Mouse (Mus musculus) lung, embryonic 16.5 days (tissue): Measurements from ENCODE around the gene Ttc7. TPM values are rescaled to one million over a fixed set of nuclear protein-coding genes. Genes with fewer than 3 reads are reported as not detected.
A peak's percentile ranks its signal among the peaks of the same experiment; 100 is the strongest.

Experiments
- ATAC-seq: fragments of 200-750 bp; cut with Nextera tagmentation; 2 replicates; pipeline ENCODE4 v1.8.0; 2017; ENCODE audit warnings: low read depth, mild to moderate bottlenecking, moderate library complexity
- H3K27ac ChIP-seq: fragments of 300-500 bp; sonication (generic); 2 replicates; pipeline ENCODE4 v1.5.1; 2014; ENCODE audit warnings: mild to moderate bottlenecking, control low read depth, low read length
- H3K27me3 ChIP-seq: fragments of 300-500 bp; sonication (generic); 2 replicates; pipeline ENCODE4 v1.6.1; 2014; ENCODE audit warnings: low read depth, low read length, mixed read lengths; ENCODE audit not compliant: control insufficient read depth, insufficient read depth
- H3K36me3 ChIP-seq: fragments of 300-500 bp; sonication (generic); 2 replicates; pipeline ENCODE4 v1.6.1; 2014; ENCODE audit warnings: low read length; ENCODE audit not compliant: control insufficient read depth, insufficient read depth
- H3K4me1 ChIP-seq: fragments of 300-500 bp; sonication (generic); replicated peaks from 2 replicates; pipeline ENCODE4 v1.6.1; 2014; ENCODE audit warnings: low read length, mixed read lengths; ENCODE audit not compliant: control insufficient read depth, insufficient read depth
- H3K4me2 ChIP-seq: fragments of 300-500 bp; sonication (generic); 2 replicates; pipeline ENCODE4 v1.6.1; 2014; ENCODE audit warnings: low read depth, low read length, control low read depth
- H3K4me3 ChIP-seq: fragments of 300-500 bp; sonication (generic); 2 replicates; pipeline ENCODE4 v1.5.1; 2014; ENCODE audit warnings: mild to moderate bottlenecking, low read length, control low read depth
- H3K9ac ChIP-seq: fragments of 300-500 bp; sonication (generic); 2 replicates; pipeline ENCODE4 v1.6.1; 2014; ENCODE audit warnings: low read length, control low read depth
- H3K9me3 ChIP-seq: fragments of 300-500 bp; sonication (generic); 2 replicates; pipeline ENCODE4 v1.6.1; 2016; ENCODE audit warnings: low read length; ENCODE audit not compliant: control insufficient read depth
- WGBS: fragments of 180-500 bp; shearing (Covaris S2); extraction: QIAGEN DNeasy Blood & Tissue Kit; methylation state at CpG from one replicate; pipeline ENCODE4 v1.1.7; 2014; 5-methylcytosine and 5-hydroxymethylcytosine counted together
- polyA plus RNA-seq: library from polyadenylated mRNA; unstranded; fragments of >200 nt; fragmentation: Nextera tagmentation; extraction: Ambion mirVana; gene quantifications from 2 replicates; pipeline ENCODE4 v1.2.1, GENCODE M21; 2015

Ttc7 gene
- polyA plus RNA-seq, 1 experiment from 2014 or later, result 6.4 TPM

GRCm38 (mm10) chr17:87337683-87338082, 55.0 kb downstream of the Ttc7 start:
- Histone ChIP-seq H3K4me3 (no peak overlapping the region), H3K36me3 (no peaks in the 10 kb centered on the region), H3K9me3 (no peaks in the 10 kb centered on the region), H3K4me1 (no peaks in the 10 kb centered on the region), H3K9ac (no peak overlapping the region), H3K27me3 (no peaks in the 10 kb centered on the region), H3K27ac (no peak overlapping the region), H3K4me2 (no peak overlapping the region)
- no peak for ATAC-seq
- 80% methylated on average over 7 of the region's 7 CpGs for WGBS

- Histone ChIP-seq H3K4me3 (no peak overlapping the region), H3K4me1 (no peaks in the 10 kb centered on the region), H3K4me2 (no peak overlapping the region), H3K27ac (no peak overlapping the region), H3K27me3 (no peaks in the 10 kb centered on the region), H3K36me3 (no peaks in the 10 kb centered on the region), H3K9me3 (no peaks in the 10 kb centered on the region), H3K9ac (no peak overlapping the region)
- WGBS, result 87% methylated on average over 1 of the region's 1 CpGs
- ATAC-seq, result no peak
These were observed 56.4 kb downstream of the Ttc7 start for GRCm38 (mm10) chr17:87339122-87339521.

- Histone ChIP-seq H3K9me3 (no peaks in the 10 kb centered on the region), H3K27ac (no peak overlapping the region), H3K4me2 (no peak overlapping the region), H3K4me1 (no peaks in the 10 kb centered on the region), H3K36me3 (no peaks in the 10 kb centered on the region), H3K9ac (no peak overlapping the region), H3K27me3 (no peaks in the 10 kb centered on the region), H3K4me3 (no peak overlapping the region)
- no peak for ATAC-seq
- 67% methylated on average over 8 of the region's 8 CpGs for WGBS
These were observed 60.5 kb downstream of the Ttc7 start for GRCm38 (mm10) chr17:87343060-87343703.

GRCm38 (mm10) chr17:87344441-87345251, 62.0 kb downstream of the Ttc7 start:
- Histone ChIP-seq H3K36me3 (no peaks in the 10 kb centered on the region), H3K4me1 (no peaks in the 10 kb centered on the region), H3K9ac (no peak overlapping the region), H3K9me3 (no peaks in the 10 kb centered on the region), H3K4me2 (no peak overlapping the region), H3K27ac (no peak overlapping the region), H3K27me3 (no peaks in the 10 kb centered on the region), H3K4me3 (no peak overlapping the region)
- 70% methylated on average over 18 of the region's 18 CpGs for WGBS
- no peak for ATAC-seq

- no peak for ATAC-seq
- no peak overlapping the region for H3K4me2 ChIP-seq
- H3K9me3 ChIP-seq, result no peaks in the 10 kb centered on the region
- WGBS, result 44% methylated on average over 4 of the region's 4 CpGs
- no peaks in the 10 kb centered on the region for H3K27me3 ChIP-seq
- H3K27ac ChIP-seq, result no peak overlapping the region
- no peaks in the 10 kb centered on the region for H3K4me1 ChIP-seq
- no peaks in the 10 kb centered on the region for H3K36me3 ChIP-seq
- no peak overlapping the region for H3K9ac ChIP-seq
- no peak overlapping the region for H3K4me3 ChIP-seq
These were observed 62.5 kb downstream of the Ttc7 start for GRCm38 (mm10) chr17:87345252-87345593.

- Histone ChIP-seq H3K4me1 (peaks cover 19% of the 10 kb centered on the region), H3K36me3 (no peaks in the 10 kb centered on the region), H3K4me3 (no peak overlapping the region), H3K27me3 (no peaks in the 10 kb centered on the region), H3K4me2 (no peak overlapping the region), H3K9me3 (no peaks in the 10 kb centered on the region), H3K27ac (no peak overlapping the region), H3K9ac (no peak overlapping the region)
- 39% methylated on average over 9 of the region's 9 CpGs for WGBS
- ATAC-seq, result no peak
These were observed 65.7 kb downstream of the Ttc7 start for GRCm38 (mm10) chr17:87348353-87348752.

- H3K4me3 ChIP-seq, result no peak overlapping the region
- no peak for ATAC-seq
- no peaks in the 10 kb centered on the region for H3K27me3 ChIP-seq
- H3K9ac ChIP-seq, result no peak overlapping the region
- H3K4me2 ChIP-seq, result no peak overlapping the region
- H3K36me3 ChIP-seq, result no peaks in the 10 kb centered on the region
- H3K27ac ChIP-seq, result no peak overlapping the region
- H3K9me3 ChIP-seq, result no peaks in the 10 kb centered on the region
- 29% methylated on average over 9 of the region's 9 CpGs for WGBS
- peaks cover 19% of the 10 kb centered on the region for H3K4me1 ChIP-seq
These were observed 66.4 kb downstream of the Ttc7 start for GRCm38 (mm10) chr17:87349069-87349468.

GRCm38 (mm10) chr17:87349575-87349974, 66.9 kb downstream of the Ttc7 start:
- ATAC-seq, result no peak
- H3K4me3 ChIP-seq, result no peak overlapping the region
- H3K9ac ChIP-seq, result no peak overlapping the region
- H3K9me3 ChIP-seq, result no peaks in the 10 kb centered on the region
- no peaks in the 10 kb centered on the region for H3K27me3 ChIP-seq
- no peaks in the 10 kb centered on the region for H3K36me3 ChIP-seq
- H3K27ac ChIP-seq, result no peak overlapping the region
- H3K4me1 ChIP-seq, result peaks cover 19% of the 10 kb centered on the region
- H3K4me2 ChIP-seq, result no peak overlapping the region
- WGBS, result 83% methylated on average over 9 of the region's 9 CpGs

- peak; percentile 65 for ATAC-seq
- no peaks in the 10 kb centered on the region for H3K27me3 ChIP-seq
- no peak overlapping the region for H3K4me2 ChIP-seq
- 44% methylated on average over 13 of the region's 13 CpGs for WGBS
- 0 out of 2 replicates have a peak overlapping the region, but pooled peaks have one; percentile 29 for H3K9ac ChIP-seq
- H3K9me3 ChIP-seq, result no peaks in the 10 kb centered on the region
- H3K27ac ChIP-seq, result peak overlapping the region; percentile 55; the same call in 1 of the 2 replicates
- no peaks in the 10 kb centered on the region for H3K36me3 ChIP-seq
- H3K4me3 ChIP-seq, result no peak overlapping the region
- peaks cover 19% of the 10 kb centered on the region for H3K4me1 ChIP-seq
These were observed 68.0 kb downstream of the Ttc7 start for GRCm38 (mm10) chr17:87350471-87351240.
